ENCODE assay signal across 24 mouse cellular contexts in the genomic region with DNA sequence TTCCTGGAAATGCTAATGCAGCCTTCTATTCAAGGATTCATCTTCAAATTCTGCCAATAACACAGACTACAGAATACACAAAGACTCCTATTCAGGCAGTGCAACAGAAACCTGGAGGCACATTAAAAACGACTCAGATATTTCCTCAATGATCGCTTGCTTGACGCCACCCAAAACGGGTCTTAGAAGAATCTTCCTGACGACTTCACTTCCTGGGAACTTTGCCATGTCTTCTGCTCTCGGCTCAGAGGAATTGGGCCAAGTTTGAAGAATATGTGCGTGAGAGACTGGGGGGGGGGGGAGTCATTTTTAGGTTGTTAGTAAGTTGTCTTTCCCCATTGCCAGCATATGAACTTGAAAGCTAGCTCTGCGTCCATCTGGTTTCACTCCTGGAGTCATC.
"Had no signal": no experiment of that assay in that cellular context is flagged by ENCODE, and none has a peak within 500 bp of the region (broad histone marks: within the 10 kb centered on the region; RNA-seq: fewer than 3 reads in every experiment).

No protein-coding gene starts in this region.

- H3K4me1 ChIP-seq: limb, embryonic 10.5 days; limb, embryonic 13.5 days; liver, embryonic 12.5 days; liver, embryonic 15.5 days; megakaryocyte, embryonic 14.5 days; midbrain, embryonic 10.5 days; midbrain, embryonic 13.5 days; neural tube, embryonic 13.5 days had no signal

- H3K27me3 ChIP-seq: limb, embryonic 13.5 days; liver, embryonic 12.5 days; liver, embryonic 15.5 days; lung, embryonic 15.5 days; megakaryocyte, embryonic 14.5 days; midbrain, embryonic 13.5 days; neural tube, embryonic 13.5 days had no signal

- H3K9me3 ChIP-seq: limb, embryonic 10.5 days; limb, embryonic 13.5 days; liver, embryonic 12.5 days; liver, embryonic 15.5 days; lung, embryonic 15.5 days; midbrain, embryonic 10.5 days; midbrain, embryonic 13.5 days; neural tube, embryonic 13.5 days had no signal

- H3K9ac ChIP-seq: limb, embryonic 13.5 days; liver, embryonic 12.5 days; liver, embryonic 15.5 days; lung, embryonic 15.5 days; midbrain, embryonic 13.5 days; neural tube, embryonic 13.5 days had no signal

- H3K36me3 ChIP-seq: limb, embryonic 10.5 days; limb, embryonic 13.5 days; liver, embryonic 12.5 days; liver, embryonic 15.5 days; lung, embryonic 15.5 days; midbrain, embryonic 10.5 days; midbrain, embryonic 13.5 days; neural tube, embryonic 13.5 days had no signal

- H3K27ac ChIP-seq: kidney, postnatal 0 days; layer of hippocampus, adult 2 months; limb, embryonic 10.5 days; limb, embryonic 13.5 days; liver, embryonic 12.5 days; liver, embryonic 15.5 days; lung, embryonic 15.5 days; midbrain, embryonic 10.5 days; midbrain, embryonic 13.5 days; neural tube, embryonic 13.5 days; stomach, postnatal 0 days had no signal

- ATAC-seq: liver, embryonic 12.5 days; midbrain, embryonic 13.5 days; midbrain, embryonic 16.5 days had no signal

- H3K4me2 ChIP-seq: limb, embryonic 13.5 days; liver, embryonic 12.5 days; liver, embryonic 15.5 days; lung, embryonic 15.5 days; midbrain, embryonic 13.5 days; neural tube, embryonic 13.5 days had no signal

- H3K4me3 ChIP-seq: layer of hippocampus, adult 2 months; limb, embryonic 10.5 days; limb, embryonic 13.5 days; liver, embryonic 12.5 days; liver, embryonic 15.5 days; lung, embryonic 15.5 days; megakaryocyte, embryonic 14.5 days; midbrain, embryonic 10.5 days; midbrain, embryonic 13.5 days; myocyte; neural tube, embryonic 13.5 days had no signal

- DNase-seq: kidney, postnatal 25 days; layer of hippocampus, adult 9-11 months; liver; lung, adult 18-20 months; lung, postnatal 10 days; lung, postnatal 36 days; retina, postnatal 1 day; right cerebral cortex, postnatal 14 days; right cerebral cortex, postnatal 4 days; thymus, postnatal 25 days had no signal
